Mouse (Mus musculus) urinary bladder, adult 2 months (tissue): Measurements from ENCODE around the gene Zfp217. TPM values are rescaled to one million over a fixed set of nuclear protein-coding genes. Genes with fewer than 3 reads are reported as not detected.

Experiments used
- DNase-seq: peaks from one replicate; pipeline ENCODE4 v3.0.0; 2022; ENCODE audit warnings: low spot score
- polyA plus RNA-seq: library from polyadenylated mRNA; depleted of rRNA; stranded (reverse); fragments of >200 nt; gene quantifications from 2 replicates; pipeline ENCODE4 v1.2.3, GENCODE M21; 2012

Zfp217 gene
- polyA plus RNA-seq, 1 experiment, result 8.9 TPM

- DNase-seq, result peak; percentile 54
Observed at GRCm38 (mm10) chr2:170133093-170133731, 14.7 kb downstream of the Zfp217 start.

- no peak for DNase-seq
Observed at GRCm38 (mm10) chr2:170132716-170133092, 15.2 kb downstream of the Zfp217 start.

GRCm38 (mm10) chr2:170131981-170132460, 15.9 kb downstream of the Zfp217 start:
- DNase-seq, result no peak

GRCm38 (mm10) chr2:170130780-170131645, 16.9 kb downstream of the Zfp217 start:
- DNase-seq, result peak; percentile 87

GRCm38 (mm10) chr2:170129923-170130779, 17.8 kb downstream of the Zfp217 start:
- peak; percentile 47 for DNase-seq

- no peak for DNase-seq
Observed at GRCm38 (mm10) chr2:170129248-170129922, 18.5 kb downstream of the Zfp217 start.

GRCm38 (mm10) chr2:170128461-170129247, 19.2 kb downstream of the Zfp217 start:
- no peak for DNase-seq

- DNase-seq, result no peak
Observed at GRCm38 (mm10) chr2:170127523-170127922, 20.4 kb downstream of the Zfp217 start.

GRCm38 (mm10) chr2:170126266-170126665, 21.6 kb downstream of the Zfp217 start:
- DNase-seq, result no peak

- DNase-seq, result no peak
Observed at GRCm38 (mm10) chr2:170122197-170122596, 25.7 kb downstream of the Zfp217 start.

GRCm38 (mm10) chr2:170120139-170121027, 27.5 kb downstream of the Zfp217 start:
- DNase-seq, result no peak

GRCm38 (mm10) chr2:170116704-170117281, 31.1 kb downstream of the Zfp217 start:
- DNase-seq, result no peak

- no peak for DNase-seq
Observed at GRCm38 (mm10) chr2:170110306-170110705, 37.6 kb downstream of the Zfp217 start.

GRCm38 (mm10) chr2:170109528-170109927, 38.4 kb downstream of the Zfp217 start:
- no peak for DNase-seq

- DNase-seq, result no peak
Observed at GRCm38 (mm10) chr2:170107791-170108190, 40.1 kb downstream of the Zfp217 start.

- no peak for DNase-seq
Observed at GRCm38 (mm10) chr2:170106000-170106399, 41.9 kb downstream of the Zfp217 start.

- DNase-seq, result no peak
Observed at GRCm38 (mm10) chr2:170104396-170104795, 43.5 kb downstream of the Zfp217 start.

- no peak for DNase-seq
Observed at GRCm38 (mm10) chr2:170103852-170104251, 44.1 kb downstream of the Zfp217 start.

GRCm38 (mm10) chr2:170103341-170103740, 44.6 kb downstream of the Zfp217 start:
- no peak for DNase-seq
